Mouse (Mus musculus) megakaryocyte, embryonic 14.5 days (primary cell): ENCODE measurements around the gene Scml4. TPM values are rescaled to one million over a fixed set of nuclear protein-coding genes. Genes with fewer than 3 reads are reported as not detected.

Experiments
- H3K27me3 ChIP-seq: replicated peaks from 2 replicates; pipeline ENCODE3; 2012; ENCODE audit warnings: inconsistent platforms
- H3K36me3 ChIP-seq: replicated peaks from 2 replicates; pipeline ENCODE3; 2012; ENCODE audit warnings: low read length, inconsistent platforms, mixed read lengths
- H3K4me1 ChIP-seq: 2 replicates; pipeline ENCODE4 v1.6.1; 2012; ENCODE audit warnings: inconsistent platforms
- H3K4me3 ChIP-seq: replicated peaks from 2 replicates; pipeline ENCODE3; 2012; ENCODE audit warnings: moderate library complexity, mild to moderate bottlenecking, inconsistent platforms
- H3K9me3 ChIP-seq: 2 replicates; pipeline ENCODE4 v1.6.1; 2012; ENCODE audit warnings: inconsistent platforms
- FLI1 ChIP-seq: IDR thresholded peaks from 2 replicates; pipeline ENCODE4 v1.6.1; 2012; ENCODE audit warnings: low read length, inconsistent platforms, mixed read lengths
- GATA1 ChIP-seq: IDR thresholded peaks from 3 replicates; pipeline ENCODE4 v1.6.1; 2012; ENCODE audit warnings: mixed read lengths, low read length, inconsistent platforms, borderline replicate concordance
- polyA plus RNA-seq: library from polyadenylated mRNA; stranded (reverse); fragments of >175 nt; gene quantifications from 2 replicates; pipeline ENCODE4 v1.2.3, GENCODE M21; 2012; ENCODE audit warnings: low replicate concordance; ENCODE audit not compliant: insufficient read depth

Scml4 gene
- polyA plus RNA-seq, 1 experiment = not detected

- Histone ChIP-seq H3K9me3 (peaks cover 9% of the 10 kb centered on the region; the same call in 1 of the 2 replicates), H3K36me3 (peaks cover 20% of the 10 kb centered on the region), H3K4me3 (no peak overlapping the region), H3K4me1 (peaks cover 18% of the 10 kb centered on the region), H3K27me3 (peaks cover 4% of the 10 kb centered on the region)
- TF ChIP-seq GATA1 (no peak), FLI1 (no peak)
These were observed 20.1 kb upstream of the Scml4 start for GRCm38 (mm10) chr10:42840036-42840435.

GRCm38 (mm10) chr10:42841531-42842195 lies 18.5 kb upstream of the Scml4 start:
- Histone ChIP-seq H3K36me3 (peaks cover 6% of the 10 kb centered on the region), H3K4me3 (no peak overlapping the region), H3K9me3 (peaks cover 9% of the 10 kb centered on the region; the same call in 1 of the 2 replicates), H3K27me3 (peaks cover 4% of the 10 kb centered on the region), H3K4me1 (peaks cover 18% of the 10 kb centered on the region)
- TF ChIP-seq FLI1 = no peak
- TF ChIP-seq GATA1 = no peak

- Histone ChIP-seq H3K36me3 (peaks cover under 1% of the 10 kb centered on the region), H3K4me1 (peaks cover 18% of the 10 kb centered on the region), H3K9me3 (peaks cover 9% of the 10 kb centered on the region; the same call in 1 of the 2 replicates), H3K27me3 (peaks cover 4% of the 10 kb centered on the region), H3K4me3 (no peak overlapping the region)
- no peak for TF ChIP-seq FLI1
- no peak for TF ChIP-seq GATA1
These were observed 17.8 kb upstream of the Scml4 start for GRCm38 (mm10) chr10:42842358-42842757.

GRCm38 (mm10) chr10:42843416-42843815 lies 16.8 kb upstream of the Scml4 start:
- 0 out of 2 replicates have a peak, but pooled peaks cover 5% of the 10 kb centered on the region for H3K9me3 ChIP-seq
- no peak overlapping the region for H3K4me3 ChIP-seq

GRCm38 (mm10) chr10:42845480-42845879 lies 14.7 kb upstream of the Scml4 start:
- peaks cover 4% of the 10 kb centered on the region for H3K27me3 ChIP-seq
- TF ChIP-seq FLI1 (no peak), GATA1 (no peak)
- peaks cover 13% of the 10 kb centered on the region for H3K4me1 ChIP-seq
- no peak overlapping the region for H3K4me3 ChIP-seq
- no peaks in the 10 kb centered on the region for H3K36me3 ChIP-seq
- H3K9me3 ChIP-seq = no peaks in the 10 kb centered on the region

More at GRCm38 (mm10) chr10:42843416-42843815, 16.8 kb upstream of the Scml4 start:
- no peaks in the 10 kb centered on the region for H3K36me3 ChIP-seq
- peaks cover 4% of the 10 kb centered on the region for H3K27me3 ChIP-seq
- H3K4me1 ChIP-seq = peaks cover 17% of the 10 kb centered on the region
- no peak for TF ChIP-seq GATA1
- no peak for TF ChIP-seq FLI1

GRCm38 (mm10) chr10:42848179-42849080 lies 11.7 kb upstream of the Scml4 start:
- TF ChIP-seq FLI1 (no peak), GATA1 (no peak)
- H3K36me3 ChIP-seq = no peaks in the 10 kb centered on the region

GRCm38 (mm10) chr10:42849081-42849400 lies 11.1 kb upstream of the Scml4 start:
- H3K36me3 ChIP-seq = no peaks in the 10 kb centered on the region
- peaks cover 22% of the 10 kb centered on the region for H3K9me3 ChIP-seq
- H3K27me3 ChIP-seq = peaks cover 6% of the 10 kb centered on the region
- TF ChIP-seq FLI1 = no peak
- TF ChIP-seq GATA1 = no peak
- no peaks in the 10 kb centered on the region; the same call in 1 of the 2 replicates for H3K4me1 ChIP-seq
- no peak overlapping the region for H3K4me3 ChIP-seq

More at GRCm38 (mm10) chr10:42848179-42849080, 11.7 kb upstream of the Scml4 start:
- Histone ChIP-seq H3K4me3 (no peak overlapping the region), H3K9me3 (peaks cover 16% of the 10 kb centered on the region), H3K27me3 (peaks cover 6% of the 10 kb centered on the region), H3K4me1 (peaks cover 2% of the 10 kb centered on the region; the same call in 1 of the 2 replicates)

- Histone ChIP-seq H3K9me3 (peaks cover 47% of the 10 kb centered on the region), H3K36me3 (peaks cover 8% of the 10 kb centered on the region), H3K4me1 (peaks cover 9% of the 10 kb centered on the region), H3K4me3 (no peak overlapping the region), H3K27me3 (peaks cover 4% of the 10 kb centered on the region)
- TF ChIP-seq FLI1 (no peak), GATA1 (no peak)
These were observed 5.3 kb upstream of the Scml4 start for GRCm38 (mm10) chr10:42854838-42855237.

- H3K4me3 ChIP-seq = no peak overlapping the region
These were observed 4.9 kb upstream of the Scml4 start for GRCm38 (mm10) chr10:42855250-42855649.

GRCm38 (mm10) chr10:42856574-42856973 lies 3.6 kb upstream of the Scml4 start:
- Histone ChIP-seq H3K36me3 (peaks cover 8% of the 10 kb centered on the region), H3K27me3 (peaks cover 2% of the 10 kb centered on the region), H3K9me3 (peaks cover 42% of the 10 kb centered on the region), H3K4me3 (no peak overlapping the region), H3K4me1 (peaks cover 23% of the 10 kb centered on the region)
- TF ChIP-seq FLI1 (no peak), GATA1 (no peak)

More at GRCm38 (mm10) chr10:42855250-42855649, 4.9 kb upstream of the Scml4 start:
- Histone ChIP-seq H3K9me3 (peaks cover 47% of the 10 kb centered on the region), H3K27me3 (peaks cover 4% of the 10 kb centered on the region), H3K4me1 (peaks cover 13% of the 10 kb centered on the region), H3K36me3 (peaks cover 8% of the 10 kb centered on the region)
- no peak for TF ChIP-seq GATA1
- no peak for TF ChIP-seq FLI1
